Mouse (Mus musculus) natural killer cell, adult 2 months (primary cell): ENCODE results near the gene Hey2.

Experiments
- DNase-seq, 2 experiments: peaks; one replicate each; pipeline ENCODE4 v3.0.0; 2022; ENCODE audit warnings: low spot score in 2 of 2

Gene Hey2

GRCm38 (mm10) chr10:30791016-30791415 lies 51.6 kb downstream of the Hey2 start:
- no peak for DNase-seq

DNA sequence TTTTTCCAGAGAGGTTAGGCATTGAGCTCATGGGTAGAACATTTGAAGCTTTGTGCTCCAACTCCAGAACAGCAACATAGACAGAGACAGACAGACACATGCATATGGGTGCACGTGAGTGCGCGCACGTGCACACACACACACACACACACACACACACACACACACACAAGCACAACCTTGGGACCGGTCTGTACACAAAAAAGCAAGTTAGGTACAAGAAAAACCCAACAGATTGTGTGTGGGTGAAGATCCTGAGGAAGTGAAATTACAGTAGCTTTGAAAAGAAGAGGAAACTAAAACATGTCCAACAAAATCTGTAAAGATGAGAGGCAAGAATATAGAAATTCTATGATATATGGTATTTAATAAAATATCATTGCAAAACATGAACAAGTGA lies 53.1 kb downstream of the Hey2 start:
- DNase-seq, result no peak

- DNase-seq, result no peak
Measured at GRCm38 (mm10) chr10:30788340-30788721, 54.3 kb downstream of the Hey2 start.

- no peak for DNase-seq
Measured at GRCm38 (mm10) chr10:30787684-30788339, 54.8 kb downstream of the Hey2 start.

DNA sequence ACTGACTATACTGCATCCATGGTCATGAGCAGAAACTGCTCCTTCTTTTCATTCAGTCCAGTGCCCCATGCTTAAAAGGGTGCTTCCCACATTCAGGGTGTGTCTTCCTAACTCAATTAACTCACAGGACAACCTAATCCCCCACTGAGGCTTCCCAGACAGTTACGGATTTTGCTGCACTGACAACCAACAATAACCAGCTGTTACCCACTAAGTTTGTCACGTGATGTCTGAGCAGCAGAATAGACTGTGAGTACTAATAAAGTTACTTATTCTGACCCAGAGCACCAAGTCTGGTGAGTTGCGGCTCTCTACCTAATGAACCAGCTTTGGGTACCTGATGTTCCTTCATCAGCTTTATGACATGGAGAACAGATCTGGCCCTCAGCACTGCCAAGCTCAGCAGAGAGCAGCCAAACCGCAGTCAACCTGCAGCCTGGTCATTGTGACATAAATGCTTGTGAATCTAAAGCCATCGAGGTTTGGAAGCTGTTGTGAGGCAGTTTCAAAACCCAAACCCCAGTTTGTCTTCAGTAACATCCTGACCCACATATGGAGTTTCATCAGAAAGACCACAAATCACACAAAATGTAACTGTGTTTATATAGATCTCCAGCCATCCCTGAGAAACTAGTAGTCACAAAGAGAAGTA lies 56.4 kb downstream of the Hey2 start:
- DNase-seq, result no peak
